Mouse (Mus musculus) heart, embryonic 16.5 days (tissue): ENCODE measurements around the gene Fbxo6. TPM values are rescaled to one million over a fixed set of nuclear protein-coding genes. Genes with fewer than 3 reads are reported as not detected.

Experiments used
- ATAC-seq: fragments of 200-750 bp; cut with Nextera tagmentation; replicated peaks from 2 replicates; pipeline ENCODE4 v1.8.0; 2017; ENCODE audit warnings: moderate number of reproducible peaks; ENCODE audit not compliant: insufficient read depth, low FRiP score; ENCODE audit errors: extremely low read depth
- H3K27ac ChIP-seq: fragments of 300-500 bp; sonication (generic); 2 replicates; pipeline ENCODE4 v1.5.1; 2014; ENCODE audit warnings: mild to moderate bottlenecking, low read length, control low read depth, moderate library complexity
- H3K27me3 ChIP-seq: fragments of 300-500 bp; sonication (generic); 2 replicates; pipeline ENCODE4 v1.6.1; 2014; ENCODE audit warnings: low read length, mixed read lengths; ENCODE audit not compliant: control insufficient read depth, insufficient read depth
- H3K36me3 ChIP-seq: fragments of 300-500 bp; sonication (generic); 2 replicates; pipeline ENCODE4 v1.6.1; 2014; ENCODE audit not compliant: control insufficient read depth, insufficient read depth
- H3K4me1 ChIP-seq: fragments of 300-500 bp; sonication (generic); 2 replicates; pipeline ENCODE4 v1.6.1; 2014; ENCODE audit warnings: low read length, mixed read lengths; ENCODE audit not compliant: control insufficient read depth, insufficient read depth
- H3K4me2 ChIP-seq: fragments of 300-500 bp; sonication (generic); 2 replicates; pipeline ENCODE4 v1.6.1; 2014; ENCODE audit warnings: low read depth, mild to moderate bottlenecking, control low read depth, low read length
- H3K4me3 ChIP-seq: fragments of 300-500 bp; sonication (generic); 2 replicates; pipeline ENCODE4 v1.5.1; 2014; ENCODE audit warnings: mild to moderate bottlenecking, control low read depth, low read length
- H3K9ac ChIP-seq: fragments of 300-500 bp; sonication (generic); 2 replicates; pipeline ENCODE4 v1.6.1; 2014; ENCODE audit warnings: low read length, control low read depth
- H3K9me3 ChIP-seq: fragments of 300-500 bp; sonication (generic); replicated peaks from 2 replicates; pipeline ENCODE4 v1.6.1; 2016; ENCODE audit warnings: low read length; ENCODE audit not compliant: control insufficient read depth
- WGBS: fragments of 180-500 bp; shearing (Covaris S2); extraction: QIAGEN DNeasy Blood & Tissue Kit; methylation state at CpG from one replicate; pipeline ENCODE4 v1.1.7; 2014; 5-methylcytosine and 5-hydroxymethylcytosine counted together
- polyA plus RNA-seq: library from polyadenylated mRNA; unstranded; fragments of >200 nt; fragmentation: Nextera tagmentation; extraction: Ambion mirVana; gene quantifications from 2 replicates; pipeline ENCODE4 v1.2.1, GENCODE M21; 2015

Gene Fbxo6
- polyA plus RNA-seq, 1 experiment from 2014 or later = 21.7 TPM

DNA sequence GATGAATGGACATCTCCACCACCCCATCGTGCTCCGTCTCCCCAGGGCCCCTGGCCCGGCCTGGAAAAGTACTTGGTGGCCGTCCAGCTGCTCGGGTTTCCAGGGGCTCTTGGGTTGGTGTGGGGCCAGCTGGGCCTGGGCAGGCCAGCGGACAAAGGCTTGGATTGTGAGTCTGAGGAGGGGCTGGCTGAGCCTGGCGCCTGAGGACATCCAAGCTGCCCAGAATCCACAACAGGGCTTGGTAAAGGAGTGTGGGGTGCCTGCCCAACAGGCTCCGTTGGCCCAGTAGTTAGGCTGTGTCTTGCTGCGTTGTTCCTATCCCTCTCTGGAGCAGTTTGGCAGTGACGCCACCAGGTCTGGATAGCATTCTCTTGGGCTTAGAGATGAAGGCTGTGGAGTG is 14.5 kb upstream of the Fbxo6 start:
- peaks cover 77% of the 10 kb centered on the region for H3K27me3 ChIP-seq
- peaks cover 7% of the 10 kb centered on the region; the same call in 1 of the 2 replicates for H3K4me1 ChIP-seq
- H3K4me2 ChIP-seq = no peak overlapping the region
- no peaks in the 10 kb centered on the region for H3K9me3 ChIP-seq
- H3K27ac ChIP-seq = no peak overlapping the region
- H3K4me3 ChIP-seq = no peak overlapping the region
- no peaks in the 10 kb centered on the region for H3K36me3 ChIP-seq
- no peak for ATAC-seq
- no peak overlapping the region for H3K9ac ChIP-seq
- WGBS = 4% methylated on average over 10 of the region's 10 CpGs

DNA sequence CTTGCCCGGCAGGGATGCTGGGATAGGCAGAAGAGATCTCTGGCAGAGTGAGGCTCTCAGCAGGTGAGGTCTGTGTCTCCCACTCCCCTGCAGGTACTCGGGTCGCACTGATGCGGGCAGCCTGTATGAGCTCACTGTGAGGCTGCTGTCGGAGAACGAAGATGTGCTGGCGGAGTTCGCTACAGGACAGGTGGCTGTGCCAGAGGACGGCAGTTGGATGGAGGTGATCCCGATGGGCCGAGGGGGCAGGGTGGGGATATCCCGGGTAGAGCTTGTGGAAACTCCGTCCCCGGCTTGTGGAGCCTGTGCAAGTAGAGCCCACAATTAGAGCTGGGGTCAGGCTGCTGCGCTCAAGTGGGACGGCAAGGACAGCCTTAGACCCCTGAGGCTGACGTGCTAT is 13.6 kb upstream of the Fbxo6 start:
- no peak for ATAC-seq
- no peaks in the 10 kb centered on the region for H3K36me3 ChIP-seq
- WGBS = 10% methylated on average over 17 of the region's 17 CpGs
- no peak overlapping the region for H3K9ac ChIP-seq
- H3K4me3 ChIP-seq = no peak overlapping the region
- no peaks in the 10 kb centered on the region for H3K9me3 ChIP-seq
- H3K27ac ChIP-seq = no peak overlapping the region
- H3K4me1 ChIP-seq = peaks cover 7% of the 10 kb centered on the region; the same call in 1 of the 2 replicates
- H3K27me3 ChIP-seq = peaks cover 79% of the 10 kb centered on the region
- no peak overlapping the region for H3K4me2 ChIP-seq

DNA sequence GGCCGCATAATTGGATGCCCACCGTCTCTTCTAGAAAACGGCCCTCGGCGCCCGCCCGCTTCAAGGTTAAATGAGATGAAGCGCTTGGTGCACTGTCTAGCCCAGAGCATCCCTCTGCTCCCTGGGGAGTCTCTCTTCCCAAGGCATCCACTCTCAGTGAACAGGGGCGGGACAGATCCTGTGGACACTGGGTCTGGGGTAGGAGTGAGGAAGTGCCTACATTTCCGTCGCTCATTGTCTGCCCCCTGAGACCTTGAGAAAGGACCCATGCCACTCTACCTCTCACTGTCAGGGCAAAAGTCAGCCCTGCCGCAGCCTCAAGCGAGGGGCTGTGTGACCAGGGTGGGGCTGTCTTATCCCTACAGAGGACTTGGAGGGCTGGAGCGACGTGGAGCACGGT is 12.5 kb upstream of the Fbxo6 start:
- Histone ChIP-seq H3K27me3 (peaks cover 74% of the 10 kb centered on the region), H3K4me1 (peaks cover 7% of the 10 kb centered on the region; the same call in 1 of the 2 replicates), H3K4me2 (peak overlapping the region; percentile 72), H3K36me3 (no peaks in the 10 kb centered on the region), H3K9me3 (no peaks in the 10 kb centered on the region), H3K27ac (no peak overlapping the region), H3K9ac (no peak overlapping the region), H3K4me3 (peak overlapping the region; percentile 46)
- no peak for ATAC-seq
- WGBS = 2% methylated on average over 16 of the region's 16 CpGs

DNA sequence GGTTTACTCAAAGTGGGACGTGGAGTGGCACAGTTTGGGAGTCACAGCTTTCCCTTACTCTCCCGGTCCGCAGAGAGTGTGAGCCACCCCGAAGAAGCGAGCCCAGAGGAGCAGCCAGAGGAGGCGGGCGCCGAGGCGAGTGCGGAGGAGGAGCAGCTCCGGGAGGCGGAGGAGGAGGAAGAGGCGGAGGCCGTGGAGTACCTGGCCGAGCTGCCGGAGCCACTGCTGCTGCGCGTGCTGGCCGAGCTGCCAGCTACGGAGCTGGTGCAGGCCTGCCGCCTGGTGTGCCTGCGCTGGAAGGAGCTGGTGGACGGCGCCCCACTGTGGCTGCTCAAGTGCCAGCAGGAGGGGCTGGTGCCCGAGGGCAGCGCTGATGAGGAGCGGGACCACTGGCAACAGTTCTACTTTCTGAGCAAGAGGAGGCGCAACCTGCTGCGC is 12.1 kb upstream of the Fbxo6 start:
- peak; percentile 24; the same call in 1 of the 2 replicates for ATAC-seq
- Histone ChIP-seq H3K4me1 (peaks cover 9% of the 10 kb centered on the region; the same call in 1 of the 2 replicates), H3K27ac (no peak overlapping the region), H3K9ac (peak overlapping the region; percentile 57; the same call in 1 of the 2 replicates), H3K4me2 (peak overlapping the region; percentile 72), H3K9me3 (no peaks in the 10 kb centered on the region), H3K27me3 (peaks cover 72% of the 10 kb centered on the region), H3K36me3 (no peaks in the 10 kb centered on the region), H3K4me3 (peak overlapping the region; percentile 46)
- WGBS = 0% methylated on average over 27 of the region's 29 CpGs

DNA sequence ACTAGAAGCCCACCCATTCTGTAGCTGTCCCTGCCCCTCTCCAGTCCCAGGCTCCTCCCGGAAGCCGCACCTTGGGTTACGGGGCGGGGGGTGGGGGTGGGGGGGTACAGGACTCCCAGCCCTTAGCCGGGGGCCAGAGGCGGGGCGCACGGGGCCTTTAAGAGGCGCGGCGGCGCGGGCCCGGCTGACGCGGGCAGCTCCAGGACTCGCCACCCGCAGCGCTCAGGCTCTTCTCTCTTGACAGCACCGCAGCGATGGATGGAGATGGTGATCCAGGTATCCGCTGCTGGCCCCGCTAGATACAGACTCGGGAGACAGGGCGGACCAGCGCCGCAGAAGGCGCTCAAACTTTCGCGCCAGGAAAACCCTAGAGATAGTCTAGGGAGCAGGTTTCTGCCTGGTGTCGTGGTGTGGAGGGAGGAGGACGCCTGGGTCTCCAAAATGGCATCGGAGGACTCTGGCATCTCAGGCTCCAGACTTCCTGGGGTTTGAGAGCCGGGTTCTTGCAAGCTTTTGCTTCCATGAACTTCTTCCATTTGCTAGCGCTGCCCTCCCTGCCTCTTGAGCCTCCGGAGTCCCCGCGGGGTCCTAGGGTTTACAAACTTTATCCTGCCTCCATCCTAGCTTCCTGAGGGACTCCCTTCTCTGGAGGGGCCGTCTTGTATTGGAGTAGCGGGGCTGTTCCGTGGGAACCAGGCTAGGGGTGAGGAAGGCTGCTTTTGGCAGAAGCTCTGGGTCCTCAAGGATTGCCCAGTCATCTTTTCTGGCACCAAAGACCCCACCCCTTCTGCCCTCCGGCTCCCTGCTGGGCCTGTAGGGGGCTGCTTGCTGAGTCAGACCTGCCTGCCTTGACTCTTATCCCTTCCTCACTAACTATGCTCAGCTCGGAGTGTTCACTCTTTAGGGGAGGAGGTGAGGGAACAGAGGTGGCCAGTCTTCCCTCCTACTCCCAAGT is 8.8 kb upstream of the Fbxo6 start, which contains the start of the genes Fbxo44 and Fbxo2:
Fbxo44 (minus strand) TSS at position 47 of the 955 bp plus-strand sequence.
Fbxo2 (plus strand) TSS at position 186 of the 955 bp plus-strand sequence.
- Histone ChIP-seq H3K27me3 (peaks cover 49% of the 10 kb centered on the region), H3K27ac (peak within 1 kb of the TSS; percentile 70), H3K4me3 (peak within 1 kb of the TSS; percentile 80), H3K9ac (peak within 1 kb of the TSS; percentile 80), H3K4me2 (peak within 1 kb of the TSS; percentile 89), H3K4me1 (peaks cover 20% of the 10 kb centered on the region; the same call in 1 of the 2 replicates), H3K9me3 (no peaks in the 10 kb centered on the region), H3K36me3 (peaks cover 8% of the 10 kb centered on the region; the same call in 1 of the 2 replicates)
- under 1% methylated on average over 43 of the region's 43 CpGs for WGBS
- peak; percentile 45; the same call in 1 of the 2 replicates for ATAC-seq

DNA sequence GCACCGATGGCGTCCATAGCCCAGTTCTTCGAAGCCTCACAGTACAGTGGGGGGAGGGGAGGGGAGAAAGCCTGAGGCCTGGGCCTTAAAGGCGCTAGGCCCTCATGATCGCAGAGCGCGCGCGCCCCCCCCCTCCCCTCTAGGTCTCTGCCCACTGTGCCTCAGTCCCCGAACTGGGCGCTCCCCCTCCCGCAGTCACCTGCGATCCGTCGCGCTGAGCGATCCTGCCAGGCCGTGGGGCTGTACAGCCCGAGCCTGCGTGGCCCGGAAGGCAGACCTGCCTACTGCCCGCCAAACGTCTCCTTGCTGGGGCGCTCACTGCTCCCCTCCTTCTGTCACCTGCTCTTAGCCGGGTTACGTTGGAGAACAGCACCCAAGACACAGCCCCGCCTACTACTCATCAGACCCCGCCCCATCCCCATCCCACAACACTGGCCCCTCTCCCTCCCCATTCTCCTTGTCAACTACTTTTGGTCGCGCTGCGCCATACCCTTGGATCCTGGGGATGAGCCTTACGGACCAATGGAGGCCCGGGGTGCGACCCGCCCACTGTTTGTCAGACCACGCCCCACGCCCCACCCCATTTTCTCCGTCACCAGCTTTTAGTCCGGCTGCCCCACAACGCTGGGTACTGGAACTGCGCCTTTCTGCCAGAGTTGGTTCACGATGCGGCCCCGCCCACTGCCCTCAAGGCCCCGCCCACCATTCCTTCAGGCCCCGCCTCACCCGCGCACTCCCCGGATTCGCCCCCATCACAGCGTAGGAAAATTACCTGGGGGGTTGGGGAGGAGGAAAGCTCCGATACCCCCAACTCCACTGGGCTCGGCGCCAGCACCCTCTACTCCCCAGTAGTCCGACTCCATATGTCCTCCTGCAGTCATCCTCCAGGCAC is 7.8 kb upstream of the Fbxo6 start:
- Histone ChIP-seq H3K27me3 (peaks cover 40% of the 10 kb centered on the region), H3K4me1 (peaks cover 20% of the 10 kb centered on the region; the same call in 1 of the 2 replicates), H3K4me3 (peak overlapping the region; percentile 80), H3K9ac (peak overlapping the region; percentile 80), H3K36me3 (peaks cover 10% of the 10 kb centered on the region; the same call in 1 of the 2 replicates), H3K4me2 (peak overlapping the region; percentile 89), H3K27ac (peak overlapping the region; percentile 70), H3K9me3 (no peaks in the 10 kb centered on the region)
- under 1% methylated on average over 47 of the region's 55 CpGs for WGBS
- peak; percentile 88 for ATAC-seq

DNA sequence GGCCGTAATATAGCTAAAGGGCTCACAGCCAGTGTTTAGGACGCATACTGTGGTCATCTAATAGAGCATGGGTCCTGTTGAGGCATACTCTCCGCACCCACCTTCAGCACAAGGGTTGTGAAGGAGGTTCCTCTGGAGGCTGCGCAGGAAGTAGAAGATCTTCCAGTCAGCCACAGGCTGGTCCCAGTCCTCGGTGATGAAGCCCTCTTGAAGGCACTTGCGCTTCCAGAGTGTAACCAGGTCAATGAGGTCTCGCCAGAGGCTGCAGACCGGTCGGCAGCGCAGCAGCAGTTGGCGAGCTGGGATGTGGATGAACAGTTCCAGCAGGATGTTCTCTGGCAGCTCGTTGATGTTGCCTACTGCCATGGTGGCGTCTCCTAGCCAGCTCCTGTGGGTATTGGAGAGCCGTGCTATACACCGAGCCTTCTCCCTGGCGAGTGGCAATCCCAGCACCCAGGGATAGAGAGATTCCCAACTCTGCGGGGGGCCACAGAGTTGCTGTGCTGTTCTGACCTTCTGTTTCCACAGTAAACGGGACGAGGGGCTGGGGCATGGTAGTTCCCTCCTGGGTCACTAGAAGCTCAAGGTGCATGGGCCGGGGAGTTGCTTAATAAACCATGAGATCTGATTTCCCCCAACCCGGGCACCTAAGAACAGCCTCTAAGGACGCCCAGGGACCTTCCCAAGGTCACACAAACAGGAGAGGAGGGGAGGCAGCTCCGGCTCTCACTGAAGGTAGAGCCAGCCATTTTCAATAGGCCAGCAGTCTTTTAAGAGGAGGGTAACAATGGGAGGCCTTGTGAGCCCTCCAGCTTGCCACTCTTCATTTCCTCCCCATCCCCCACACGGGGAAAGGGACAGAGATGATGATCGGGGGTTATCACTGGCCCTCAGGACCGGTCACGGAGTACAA is 6.8 kb upstream of the Fbxo6 start:
- Histone ChIP-seq H3K36me3 (peaks cover 13% of the 10 kb centered on the region; the same call in 1 of the 2 replicates), H3K27ac (peak overlapping the region; percentile 70), H3K4me2 (peak overlapping the region; percentile 89), H3K9me3 (no peaks in the 10 kb centered on the region), H3K4me1 (peaks cover 12% of the 10 kb centered on the region; the same call in 1 of the 2 replicates), H3K9ac (peak overlapping the region; percentile 80), H3K27me3 (peaks cover 30% of the 10 kb centered on the region), H3K4me3 (peak overlapping the region; percentile 80)
- 29% methylated on average over 27 of the region's 27 CpGs for whole genome bisulfite sequencing
- ATAC-seq = no peak

DNA sequence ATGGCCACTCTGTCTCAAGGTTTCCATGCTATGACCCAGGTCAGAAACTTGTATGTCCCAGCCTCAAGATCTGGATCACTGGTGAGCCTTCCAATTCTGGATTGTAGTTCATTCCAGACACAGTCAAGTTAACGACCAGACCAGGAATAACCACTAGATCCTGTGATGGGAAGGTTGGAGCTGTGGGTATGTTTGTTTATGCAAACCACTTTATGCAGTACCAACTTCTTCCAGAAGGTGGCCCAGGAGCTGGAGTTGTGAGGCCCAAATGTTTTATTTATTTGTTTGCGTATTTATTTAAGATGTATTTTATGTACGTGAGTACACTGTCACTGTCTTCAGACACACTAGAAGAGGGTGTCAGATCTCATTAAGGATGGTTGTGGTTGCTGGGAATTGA is 3.0 kb upstream of the Fbxo6 start:
- Histone ChIP-seq H3K4me1 (peaks cover 14% of the 10 kb centered on the region; the same call in 1 of the 2 replicates), H3K4me3 (no peak overlapping the region), H3K9me3 (no peaks in the 10 kb centered on the region), H3K9ac (no peak overlapping the region), H3K27me3 (no peaks in the 10 kb centered on the region), H3K27ac (no peak overlapping the region), H3K36me3 (peaks cover 13% of the 10 kb centered on the region; the same call in 1 of the 2 replicates), H3K4me2 (no peak overlapping the region)
- ATAC-seq = no peak
- WGBS = 58% methylated on average over 3 of the region's 3 CpGs
